Mouse (Mus musculus) MN1 (cell line): ENCODE data around the gene 1700030K09Rik.

Experiments
- DNase-seq: peaks from one replicate; pipeline ENCODE4 v3.0.0-alpha.2; 2016; ENCODE audit warnings: low spot score

Gene 1700030K09Rik

DNA sequence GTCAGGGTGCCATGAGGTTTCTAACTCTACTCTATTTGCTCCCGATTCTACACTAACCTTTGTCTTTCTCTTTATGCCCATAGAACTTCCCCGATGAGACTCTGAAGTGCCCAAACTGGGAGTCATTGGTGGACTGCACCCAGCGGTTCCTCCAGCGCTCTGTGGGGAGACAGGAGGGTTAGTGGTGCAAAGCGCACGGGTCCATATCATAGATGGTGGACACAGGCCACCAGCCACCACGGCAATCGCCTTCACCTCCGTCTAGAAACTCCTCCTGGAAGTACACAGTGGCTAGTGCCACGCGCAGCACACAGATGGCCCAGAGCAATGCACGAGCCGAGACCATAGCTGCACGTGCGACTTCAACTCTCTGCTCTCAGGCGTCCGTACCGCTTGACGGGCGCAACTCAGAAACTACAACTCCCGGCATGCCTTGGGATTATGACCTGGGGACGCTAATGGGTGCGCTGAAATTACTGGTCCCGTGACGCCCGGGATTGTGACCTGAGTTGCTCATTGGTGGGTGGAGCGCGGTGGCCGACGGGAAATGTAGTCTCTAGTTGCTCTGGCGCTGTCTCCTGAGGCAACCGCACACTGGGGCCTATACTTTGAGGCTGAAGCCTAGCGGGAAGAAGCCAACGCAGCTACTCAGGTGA lies at the start of gene 1700030K09Rik, which contains the start of gene Calr3:
Gene 1700030K09Rik (plus strand): TSS at position 543 of the 656 bp plus-strand sequence.
Gene Calr3 (minus strand): TSS at position 533 of the 656 bp plus-strand sequence.
- no peak for DNase-seq

DNA sequence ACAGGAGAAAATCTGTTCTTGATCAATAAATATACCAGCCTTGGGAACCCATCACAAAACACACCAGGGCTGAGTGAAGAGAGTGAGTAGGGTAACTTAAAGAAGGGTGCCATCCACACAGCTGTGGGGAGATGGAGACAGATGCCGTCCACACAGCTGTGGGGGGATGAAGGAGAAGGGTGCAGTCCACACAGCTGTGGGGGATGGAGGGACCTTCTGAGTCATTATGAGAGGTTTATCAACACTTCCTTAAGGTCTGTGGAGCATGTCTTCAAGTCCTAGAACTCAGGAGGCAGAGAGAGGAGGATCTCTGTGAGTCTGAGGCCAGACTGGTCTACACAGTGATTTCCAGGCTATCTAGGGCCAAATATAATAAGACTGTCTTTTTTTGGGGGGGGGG lies 42.3 kb upstream of the 1700030K09Rik start:
- no peak for DNase-seq

DNA sequence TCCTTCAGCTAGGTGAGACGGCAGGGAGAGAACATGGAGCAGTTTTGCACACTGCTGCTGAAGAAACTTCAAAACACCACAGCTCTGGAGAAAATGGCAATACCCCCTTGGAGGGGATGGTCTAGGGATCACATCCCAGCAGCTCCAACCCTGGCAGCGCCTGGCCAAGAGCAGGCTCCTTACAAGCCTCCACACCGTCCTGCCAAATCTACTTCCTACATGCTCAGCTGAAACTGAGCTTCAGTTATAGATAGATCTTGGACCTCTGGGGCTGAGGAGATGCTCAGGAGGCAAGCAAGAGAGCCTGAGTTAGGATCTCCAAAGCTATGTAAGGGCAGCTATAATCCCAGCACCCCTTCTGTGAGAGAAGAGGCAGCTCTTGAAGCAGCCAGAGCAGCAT lies 40.7 kb upstream of the 1700030K09Rik start:
- DNase-seq = no peak

DNA sequence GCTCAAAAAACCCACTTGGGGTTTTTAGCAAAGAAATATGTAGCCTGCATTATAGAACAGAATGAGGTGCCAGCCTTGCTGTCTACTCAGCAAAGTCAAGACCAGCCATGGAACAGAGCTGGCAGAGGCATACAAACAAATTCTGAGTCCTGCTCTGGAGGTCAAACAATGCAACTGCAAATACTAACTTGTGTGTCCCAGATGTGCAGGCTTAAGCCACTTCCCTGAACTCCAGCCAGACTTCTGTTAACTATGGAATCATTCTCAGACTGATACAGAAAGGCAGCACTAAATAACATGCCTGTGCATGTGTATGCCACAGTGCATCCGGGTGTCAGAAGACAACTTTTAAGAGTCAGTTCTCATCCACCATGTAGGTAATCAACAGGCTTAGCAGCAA lies 35.8 kb upstream of the 1700030K09Rik start:
- DNase-seq = no peak

DNA sequence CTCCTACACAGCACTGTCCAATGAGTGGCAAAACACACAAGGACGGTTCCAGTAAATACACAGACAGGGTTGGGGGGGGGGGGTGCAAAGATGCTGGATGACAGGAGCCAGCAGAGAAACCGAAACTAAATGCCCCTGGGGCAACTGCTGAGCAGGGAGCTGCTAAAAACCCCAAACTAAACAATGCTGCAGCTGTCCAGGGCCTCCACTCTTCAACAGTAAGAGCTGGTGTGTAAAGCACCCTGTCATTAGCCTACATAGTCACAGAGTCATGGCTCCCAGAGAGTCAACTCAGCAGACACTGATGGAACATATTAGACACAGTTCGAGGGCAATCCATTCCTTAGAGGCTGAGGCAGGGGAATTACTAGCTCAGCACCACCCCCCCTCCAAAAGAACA lies 34.2 kb upstream of the 1700030K09Rik start:
- DNase-seq = no peak

DNA sequence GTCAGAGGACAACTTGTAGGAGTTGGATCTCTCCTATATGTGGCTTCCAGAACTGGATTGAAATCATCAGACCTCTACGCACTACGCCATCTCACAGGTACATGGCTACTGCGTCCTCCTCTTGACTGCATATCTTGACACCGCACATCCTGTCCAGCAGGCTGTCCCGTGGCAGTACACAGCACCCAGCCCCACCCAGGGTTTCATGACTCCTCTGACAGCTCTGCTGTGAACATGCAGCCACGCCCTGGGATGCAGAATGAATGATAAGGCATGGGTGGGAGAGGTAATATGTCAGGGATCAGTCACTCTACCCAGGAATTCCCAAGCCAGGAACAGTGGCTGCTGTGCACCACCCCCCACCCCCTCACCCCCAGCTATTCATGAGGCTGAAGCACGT lies 29.8 kb upstream of the 1700030K09Rik start:
- no peak for DNase-seq

DNA sequence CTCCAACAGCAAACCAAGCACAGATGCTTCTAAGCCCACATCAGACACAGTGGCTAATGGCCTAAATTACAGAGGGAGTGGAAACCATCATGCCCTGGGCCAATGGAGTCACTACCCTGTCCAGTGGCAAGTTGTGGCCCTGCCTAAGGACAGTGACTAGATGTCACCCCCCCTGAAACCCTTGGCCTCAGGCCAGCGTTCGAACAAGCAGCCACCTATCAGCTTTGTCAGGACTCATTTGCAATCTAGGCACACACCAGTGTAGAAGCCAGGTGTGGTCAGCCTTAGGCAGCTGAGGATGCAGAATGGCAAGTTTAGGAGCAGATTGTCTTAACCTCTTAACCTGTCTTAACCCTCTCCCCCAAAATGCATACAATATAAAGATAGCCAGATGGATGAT lies 28.4 kb upstream of the 1700030K09Rik start:
- DNase-seq = no peak

DNA sequence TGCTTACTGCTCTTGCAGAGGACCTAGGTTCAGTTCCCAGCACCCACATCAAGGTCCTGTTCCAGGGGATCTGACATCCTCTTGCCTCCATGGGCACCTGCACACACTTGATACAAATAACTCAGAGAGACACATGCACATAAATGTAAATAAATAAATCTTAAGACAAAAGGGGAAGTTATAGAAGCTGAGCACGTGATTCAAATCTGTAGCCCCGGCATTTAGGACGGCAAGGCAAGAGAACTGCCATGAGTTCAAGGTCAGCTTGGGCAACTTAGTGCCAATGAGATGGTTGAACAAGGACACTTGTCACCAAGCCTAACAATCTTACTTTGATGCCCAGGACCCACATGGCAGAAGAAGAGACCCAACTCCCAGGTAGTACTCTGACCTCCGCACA lies 25.6 kb upstream of the 1700030K09Rik start:
- no peak for DNase-seq

DNA sequence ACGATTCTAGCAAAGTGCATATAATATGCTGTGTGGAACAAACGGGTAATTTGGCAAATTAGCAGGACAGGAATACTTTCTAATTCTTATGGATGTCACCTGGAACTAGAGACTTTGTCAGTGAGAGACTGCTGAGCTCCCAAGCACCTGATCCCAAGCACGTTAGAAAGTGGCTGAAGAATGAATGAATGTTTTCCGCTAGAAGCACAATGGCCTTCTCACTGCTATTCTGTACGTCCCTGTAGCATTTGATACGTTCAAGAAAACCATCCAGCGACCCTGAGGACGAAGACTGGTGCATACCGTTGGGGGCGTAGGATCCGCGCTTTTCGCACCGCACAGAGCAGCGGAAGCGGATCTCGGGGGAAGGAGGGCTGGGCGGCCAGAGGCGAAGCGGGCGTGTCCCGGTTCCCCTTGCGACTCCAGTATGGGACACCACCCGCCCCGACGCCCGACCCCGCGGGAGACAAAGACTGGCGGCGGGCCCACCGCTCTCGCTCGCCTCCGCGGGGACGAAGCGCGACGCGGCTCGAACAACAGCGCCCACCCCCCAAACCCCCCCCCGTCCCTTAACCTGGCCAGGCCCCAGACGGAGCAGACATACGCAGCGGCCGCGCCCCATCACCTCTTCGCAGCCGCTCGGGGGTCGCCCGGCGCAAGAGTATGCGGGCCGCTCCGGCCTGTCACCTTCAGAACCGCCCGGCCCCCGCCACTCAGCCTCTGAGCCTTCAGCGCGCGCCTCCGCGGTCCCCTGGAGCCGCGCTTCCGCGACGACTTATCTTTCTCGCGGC lies 22.9 kb upstream of the 1700030K09Rik start:
- peak; percentile 55 for DNase-seq

DNA sequence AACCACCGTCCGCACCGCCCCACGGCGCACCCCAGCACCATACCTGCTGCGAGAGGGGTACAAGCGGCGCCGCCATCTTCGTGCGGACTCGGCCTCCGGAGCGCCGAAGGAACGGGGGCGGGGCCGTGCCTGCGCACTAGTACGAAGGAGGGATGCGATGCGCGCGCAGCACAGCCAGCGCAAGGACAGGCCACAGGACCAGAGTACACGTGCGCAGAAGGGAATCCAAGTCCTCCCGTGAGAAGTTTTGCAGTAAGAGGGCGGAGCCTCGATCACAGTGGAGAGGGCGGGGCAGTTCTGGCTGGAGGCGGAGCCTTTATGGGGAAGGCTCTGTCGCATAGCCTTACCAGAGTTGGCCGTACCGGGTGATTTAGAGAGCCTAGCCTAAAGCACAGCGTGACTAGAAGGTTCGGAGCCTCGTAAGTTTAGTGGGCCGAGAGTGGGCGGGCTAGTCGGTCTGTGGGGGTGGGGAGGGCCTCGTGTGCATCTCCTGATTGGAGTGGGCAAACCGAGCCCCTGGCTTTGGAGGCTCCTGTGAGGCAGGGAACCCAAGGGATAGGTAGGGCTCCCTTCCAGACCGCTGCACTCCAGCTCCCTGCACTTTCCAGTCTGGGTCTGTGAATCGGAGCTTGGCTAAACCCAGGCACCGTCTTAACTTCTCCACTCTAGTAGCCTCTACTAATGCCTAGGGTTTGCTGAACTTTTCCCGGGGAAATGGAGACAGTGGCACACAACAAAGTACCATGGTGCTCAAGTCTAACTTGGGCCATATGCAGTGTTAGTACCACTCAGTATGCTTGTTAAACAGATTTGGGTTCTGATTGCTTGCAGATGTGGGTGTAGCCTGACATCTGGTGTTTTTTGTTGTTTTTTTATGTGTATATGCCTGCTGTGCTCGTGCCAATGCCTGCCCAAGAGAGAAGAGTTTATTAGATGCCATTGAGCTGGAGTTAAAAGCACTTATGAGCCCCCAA lies 22.0 kb upstream of the 1700030K09Rik start, which contains the start of gene Eps15l1:
Gene Eps15l1 (minus strand): TSS at position 99 of the 974 bp plus-strand sequence.
- DNase-seq = peak; percentile 100

DNA sequence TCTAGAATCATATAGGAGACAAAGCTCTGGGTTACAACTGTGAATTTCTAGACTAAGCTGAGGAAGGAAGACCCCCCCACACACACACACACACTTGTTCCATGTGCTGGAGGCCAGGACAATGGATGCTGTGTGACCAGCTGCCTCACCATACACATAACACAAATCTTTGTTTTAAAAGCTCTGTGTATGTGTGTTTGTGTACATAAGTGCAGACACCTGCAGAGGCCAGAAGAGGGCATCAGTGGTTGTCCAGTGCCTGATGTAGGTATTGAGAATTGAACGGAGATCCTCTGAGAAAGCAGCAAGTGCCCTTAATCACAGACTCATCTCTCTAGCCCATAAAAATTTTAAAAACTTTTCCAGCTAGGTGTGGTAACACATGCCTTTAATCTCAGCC lies 20.8 kb upstream of the 1700030K09Rik start:
- DNase-seq = no peak

DNA sequence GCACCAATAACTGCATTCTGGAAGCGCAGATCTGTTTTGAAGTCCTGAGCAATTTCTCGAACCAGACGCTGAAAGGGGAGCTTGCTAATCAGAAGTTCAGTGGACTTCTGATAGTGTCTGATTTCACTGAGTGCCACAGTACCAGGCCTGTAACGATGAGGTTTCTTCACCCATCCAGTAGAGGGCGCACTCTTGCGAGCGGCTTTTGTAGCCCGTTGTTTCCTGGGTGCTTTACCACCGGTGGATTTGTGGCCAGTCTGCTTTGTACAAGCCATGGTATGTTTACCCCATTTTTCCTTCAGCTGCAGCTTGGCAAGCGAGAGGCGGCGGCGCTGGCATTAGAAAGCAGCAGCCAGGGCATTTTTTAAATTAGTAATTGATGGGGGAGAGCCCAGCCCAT lies 14.0 kb upstream of the 1700030K09Rik start:
- no peak for DNase-seq

DNA sequence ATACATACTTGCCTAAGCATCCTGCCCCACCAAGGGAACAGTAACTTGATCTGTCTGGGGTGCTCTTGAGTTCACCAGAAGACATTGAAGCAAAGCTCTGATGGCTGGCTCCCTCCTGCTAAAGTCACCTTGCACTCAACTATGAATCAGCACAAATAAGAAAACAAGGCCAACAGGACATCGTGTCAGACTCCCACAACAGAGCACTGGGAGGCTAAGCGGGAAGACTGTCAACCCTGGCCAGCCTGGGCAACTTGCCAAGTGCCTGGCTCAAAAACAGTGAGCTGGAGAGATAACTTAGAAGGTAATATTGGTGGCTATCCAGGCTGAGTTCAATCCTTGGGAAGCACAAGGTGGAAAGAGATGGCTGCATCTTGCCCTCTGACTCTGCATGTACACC lies 8.7 kb upstream of the 1700030K09Rik start:
- DNase-seq = peak; percentile 88

DNA sequence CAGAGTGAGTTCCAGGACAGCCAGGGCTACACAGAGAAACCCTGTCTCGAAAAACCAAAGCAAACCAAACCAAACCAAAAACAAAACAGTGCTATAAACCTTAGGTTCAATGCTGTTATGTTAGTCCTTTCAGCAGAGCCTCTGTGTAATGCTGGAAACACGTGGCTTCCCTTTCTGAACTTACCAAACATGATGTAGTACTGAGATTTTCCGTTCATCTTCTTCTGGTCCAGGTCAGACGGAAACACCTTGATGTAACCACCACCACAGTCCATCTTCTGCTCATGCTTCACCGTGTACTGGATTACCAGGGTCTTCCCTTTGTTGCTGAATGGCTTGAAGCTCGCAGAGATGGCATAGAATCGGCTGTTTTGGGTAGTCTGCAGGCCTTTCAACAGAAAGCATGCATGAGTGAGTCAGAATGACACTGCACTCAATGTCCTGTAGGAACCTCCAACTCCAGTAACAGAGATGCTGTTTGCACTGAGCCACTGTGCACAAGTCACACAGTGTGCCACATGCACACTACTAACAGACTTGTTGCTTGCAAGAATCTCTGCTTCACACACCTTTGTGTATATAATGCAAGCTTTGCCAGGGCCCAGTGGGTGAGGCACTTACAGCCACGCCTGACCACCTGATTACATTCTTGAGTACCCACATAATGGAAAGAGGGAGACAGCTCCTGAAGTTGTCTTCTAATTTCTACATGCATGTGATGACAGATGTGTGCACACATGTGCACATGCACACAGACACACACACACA lies 5.2 kb upstream of the 1700030K09Rik start:
- DNase-seq = no peak

DNA sequence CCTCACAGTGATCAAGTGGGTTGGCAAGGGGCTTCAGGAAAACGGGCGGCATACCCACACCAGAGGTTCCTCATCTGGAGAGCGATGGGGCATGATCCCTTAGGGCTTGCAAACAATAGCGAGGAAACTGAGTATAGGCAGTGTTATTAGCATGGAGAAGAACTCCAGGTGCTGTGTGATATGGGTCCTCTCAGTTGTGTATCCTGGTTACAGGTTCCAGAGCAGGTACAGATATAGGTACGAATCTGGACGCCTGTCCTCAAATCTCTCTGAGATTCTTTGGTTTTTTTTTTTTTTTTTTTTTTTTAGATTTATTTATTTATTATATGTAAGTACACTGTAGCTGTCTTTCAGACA lies 292 bp downstream of the 1700030K09Rik start:
- DNase-seq = no peak

DNA sequence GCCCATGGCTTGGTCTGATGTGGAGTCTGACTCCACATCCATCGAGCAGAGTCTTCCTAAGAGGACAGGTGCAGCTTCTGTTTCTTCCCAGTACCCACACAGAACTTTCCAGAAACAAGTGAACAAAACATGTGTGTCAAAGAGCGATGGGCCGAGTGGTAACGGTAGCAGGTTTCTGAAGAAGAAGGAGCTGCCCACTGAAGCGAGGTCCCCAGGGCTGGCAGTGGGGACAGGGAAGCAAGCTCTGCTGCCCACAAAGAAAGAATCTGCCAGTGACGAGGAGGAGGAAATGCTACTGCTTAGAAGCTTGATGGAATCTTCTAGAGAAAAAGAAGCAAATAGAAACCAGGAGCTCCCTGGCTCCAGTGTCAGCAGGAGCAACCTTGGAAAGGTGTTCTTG lies 1.4 kb downstream of the 1700030K09Rik start:
- no peak for DNase-seq

DNA sequence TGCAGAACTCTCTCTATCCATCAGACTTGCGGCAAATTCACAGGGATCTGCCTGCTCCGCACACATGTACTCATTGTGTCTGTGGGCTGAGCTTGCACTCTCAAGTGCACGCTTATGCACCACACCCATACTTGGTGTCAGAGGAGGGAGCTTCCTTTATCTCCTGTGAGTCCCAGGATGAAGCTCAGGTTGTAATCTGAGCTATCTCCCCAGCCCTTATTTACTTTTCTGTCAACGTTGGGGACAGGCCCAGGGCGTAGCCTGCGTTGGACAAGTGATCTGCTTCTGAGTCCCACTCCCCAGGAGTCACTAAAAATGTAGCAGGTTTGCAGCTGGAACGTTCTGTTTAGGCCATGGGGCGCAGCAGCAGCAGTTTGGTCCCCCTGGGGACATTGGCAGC lies 7.8 kb downstream of the 1700030K09Rik start:
- DNase-seq = no peak

DNA sequence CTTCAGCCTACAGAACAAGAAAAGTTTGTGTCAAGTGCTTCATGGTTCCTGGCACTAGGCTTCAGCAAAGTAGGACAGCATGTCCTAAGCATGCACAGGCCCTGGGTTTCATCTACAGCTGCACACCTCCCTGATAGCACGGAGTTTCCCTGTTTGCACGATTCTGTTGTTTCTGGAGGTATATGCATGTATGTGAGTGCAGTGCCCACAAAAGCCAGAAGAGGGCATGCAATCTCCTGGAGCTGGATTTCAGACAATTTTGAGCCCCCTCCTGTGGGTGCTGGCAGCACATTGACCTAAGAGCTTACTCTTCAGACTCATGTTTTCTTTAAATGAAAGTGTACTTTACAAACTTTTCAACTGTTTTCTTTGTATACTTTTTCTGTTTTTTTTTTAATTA lies 10.2 kb downstream of the 1700030K09Rik start:
- no peak for DNase-seq

DNA sequence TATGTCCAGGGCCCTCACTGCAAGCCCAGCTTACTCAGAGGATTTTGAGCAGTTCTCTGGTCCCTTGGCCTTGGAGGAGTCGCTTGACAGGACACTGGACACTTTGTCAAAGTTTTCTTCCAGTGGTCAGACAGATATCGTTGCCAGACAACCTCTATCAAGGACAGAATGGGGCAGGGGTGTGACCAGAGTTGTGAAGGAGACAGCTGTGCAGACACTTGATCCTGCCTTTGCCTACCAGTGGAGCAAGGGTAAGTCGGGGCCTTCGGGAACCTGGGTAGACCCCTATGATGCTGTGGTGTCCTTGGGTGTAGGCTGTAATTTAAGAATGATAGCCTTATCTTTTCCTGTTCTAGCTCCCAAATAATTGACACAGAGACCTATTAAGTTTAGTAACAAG lies 11.6 kb downstream of the 1700030K09Rik start:
- DNase-seq = no peak

DNA sequence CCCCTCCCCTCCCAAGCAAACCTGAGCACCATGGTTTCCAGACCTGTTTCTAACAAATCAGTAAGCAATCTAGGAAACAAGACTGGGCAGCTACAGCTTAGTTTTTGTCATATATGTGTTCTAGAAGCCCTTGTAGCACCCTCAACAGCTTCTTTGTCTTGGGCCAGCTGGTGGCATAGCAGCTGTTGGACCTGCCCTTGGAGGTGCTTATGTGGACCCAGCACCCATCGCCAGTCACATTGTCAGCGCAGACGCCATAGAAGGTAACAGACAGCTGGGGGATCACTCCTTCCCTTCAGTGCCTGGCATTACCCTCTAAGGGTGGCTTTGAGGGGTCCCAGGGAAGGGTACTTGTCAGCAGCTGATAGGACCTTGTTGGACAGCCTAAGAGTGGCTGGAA lies 14.1 kb downstream of the 1700030K09Rik start:
- no peak for DNase-seq

DNA sequence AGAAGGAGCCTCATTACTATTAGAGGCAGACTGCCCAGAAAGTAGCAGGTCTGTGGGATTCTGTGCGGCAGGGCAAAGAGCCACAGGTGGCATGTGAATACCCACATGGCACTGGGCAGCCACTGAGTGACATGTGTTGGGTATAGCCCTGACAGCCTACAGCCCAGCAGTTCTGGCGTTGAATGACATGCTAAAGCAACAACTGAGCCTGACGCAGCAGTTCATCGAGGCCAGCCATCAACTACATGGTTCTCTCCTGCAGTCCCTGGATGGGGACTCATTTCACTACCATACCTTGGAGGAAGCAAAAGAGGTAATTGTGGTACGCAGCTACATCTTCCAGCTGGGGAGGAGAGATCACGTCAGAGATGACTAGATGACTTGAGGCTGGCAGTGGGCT lies 14.8 kb downstream of the 1700030K09Rik start:
- DNase-seq = no peak
